Mouse (Mus musculus) lung, embryonic 16.5 days (tissue): ENCODE data around the gene Zdhhc9. TPM values are rescaled to one million over a fixed set of nuclear protein-coding genes. Genes with fewer than 3 reads are reported as not detected.
A peak's percentile ranks its signal among the peaks of the same experiment; 100 is the strongest.

ENCODE experiments used
- ATAC-seq: fragments of 200-750 bp; cut with Nextera tagmentation; 2 replicates; pipeline ENCODE4 v1.8.0; 2017; ENCODE audit warnings: low read depth, mild to moderate bottlenecking, moderate library complexity
- H3K27ac ChIP-seq: fragments of 300-500 bp; sonication (generic); 2 replicates; pipeline ENCODE4 v1.5.1; 2014; ENCODE audit warnings: mild to moderate bottlenecking, control low read depth, low read length
- H3K27me3 ChIP-seq: fragments of 300-500 bp; sonication (generic); 2 replicates; pipeline ENCODE4 v1.6.1; 2014; ENCODE audit warnings: low read depth, low read length, mixed read lengths; ENCODE audit not compliant: control insufficient read depth, insufficient read depth
- H3K36me3 ChIP-seq: fragments of 300-500 bp; sonication (generic); 2 replicates; pipeline ENCODE4 v1.6.1; 2014; ENCODE audit warnings: low read length; ENCODE audit not compliant: control insufficient read depth, insufficient read depth
- H3K4me1 ChIP-seq: fragments of 300-500 bp; sonication (generic); replicated peaks from 2 replicates; pipeline ENCODE4 v1.6.1; 2014; ENCODE audit warnings: low read length, mixed read lengths; ENCODE audit not compliant: control insufficient read depth, insufficient read depth
- H3K4me2 ChIP-seq: fragments of 300-500 bp; sonication (generic); 2 replicates; pipeline ENCODE4 v1.6.1; 2014; ENCODE audit warnings: low read depth, low read length, control low read depth
- H3K4me3 ChIP-seq: fragments of 300-500 bp; sonication (generic); 2 replicates; pipeline ENCODE4 v1.5.1; 2014; ENCODE audit warnings: mild to moderate bottlenecking, low read length, control low read depth
- H3K9ac ChIP-seq: fragments of 300-500 bp; sonication (generic); 2 replicates; pipeline ENCODE4 v1.6.1; 2014; ENCODE audit warnings: low read length, control low read depth
- H3K9me3 ChIP-seq: fragments of 300-500 bp; sonication (generic); 2 replicates; pipeline ENCODE4 v1.6.1; 2016; ENCODE audit warnings: low read length; ENCODE audit not compliant: control insufficient read depth
- WGBS: fragments of 180-500 bp; shearing (Covaris S2); extraction: QIAGEN DNeasy Blood & Tissue Kit; methylation state at CpG from one replicate; pipeline ENCODE4 v1.1.7; 2014; 5-methylcytosine and 5-hydroxymethylcytosine counted together
- polyA plus RNA-seq: library from polyadenylated mRNA; unstranded; fragments of >200 nt; fragmentation: Nextera tagmentation; extraction: Ambion mirVana; gene quantifications from 2 replicates; pipeline ENCODE4 v1.2.1, GENCODE M21; 2015

The Zdhhc9 gene
- polyA plus RNA-seq, 1 experiment from 2014 or later: 2.9 TPM

- Histone ChIP-seq H3K27ac (no peak overlapping the region), H3K4me2 (no peak overlapping the region), H3K4me3 (no peak overlapping the region), H3K27me3 (no peaks in the 10 kb centered on the region), H3K36me3 (peaks cover 6% of the 10 kb centered on the region), H3K9me3 (no peaks in the 10 kb centered on the region), H3K9ac (no peak overlapping the region), H3K4me1 (no peaks in the 10 kb centered on the region)
- WGBS: 52% methylated on average over 14 of the region's 14 CpGs
- ATAC-seq: peak; percentile 89
These were observed 15.2 kb downstream of the Zdhhc9 start for GRCm38 (mm10) chrX:48193235-48194152.

- Histone ChIP-seq H3K36me3 (peaks cover 6% of the 10 kb centered on the region), H3K4me2 (no peak overlapping the region), H3K4me1 (no peaks in the 10 kb centered on the region), H3K27ac (no peak overlapping the region), H3K27me3 (no peaks in the 10 kb centered on the region), H3K4me3 (no peak overlapping the region), H3K9me3 (no peaks in the 10 kb centered on the region), H3K9ac (no peak overlapping the region)
- 83% methylated on average over 6 of the region's 6 CpGs for WGBS
- no peak for ATAC-seq
These were observed 17.4 kb downstream of the Zdhhc9 start for GRCm38 (mm10) chrX:48191261-48191660.

- H3K9ac ChIP-seq: no peak overlapping the region
- no peaks in the 10 kb centered on the region for H3K9me3 ChIP-seq
- no peaks in the 10 kb centered on the region for H3K4me1 ChIP-seq
- H3K27ac ChIP-seq: no peak overlapping the region
- H3K27me3 ChIP-seq: no peaks in the 10 kb centered on the region
- WGBS: 58% methylated on average over 3 of the region's 3 CpGs
- H3K4me2 ChIP-seq: no peak overlapping the region
- no peak for ATAC-seq
- H3K36me3 ChIP-seq: peaks cover 5% of the 10 kb centered on the region; the same call in 1 of the 2 replicates
- H3K4me3 ChIP-seq: no peak overlapping the region
These were observed 24.0 kb downstream of the Zdhhc9 start for GRCm38 (mm10) chrX:48184703-48185102.

GRCm38 (mm10) chrX:48181844-48182243, 26.8 kb downstream of the Zdhhc9 start:
- peaks cover 5% of the 10 kb centered on the region; the same call in 1 of the 2 replicates for H3K36me3 ChIP-seq
- H3K27ac ChIP-seq: no peak overlapping the region
- H3K9me3 ChIP-seq: no peaks in the 10 kb centered on the region
- H3K9ac ChIP-seq: no peak overlapping the region
- H3K4me1 ChIP-seq: no peaks in the 10 kb centered on the region
- H3K4me3 ChIP-seq: no peak overlapping the region
- no peak for ATAC-seq
- H3K27me3 ChIP-seq: no peaks in the 10 kb centered on the region
- no peak overlapping the region for H3K4me2 ChIP-seq
- 81% methylated on average over 6 of the region's 6 CpGs for WGBS

GRCm38 (mm10) chrX:48170368-48170767, 38.3 kb downstream of the Zdhhc9 start:
- H3K9me3 ChIP-seq: no peaks in the 10 kb centered on the region
- H3K36me3 ChIP-seq: no peaks in the 10 kb centered on the region; the same call in 1 of the 2 replicates
- no peaks in the 10 kb centered on the region for H3K27me3 ChIP-seq
- no peak overlapping the region for H3K4me2 ChIP-seq
- H3K27ac ChIP-seq: no peak overlapping the region
- H3K9ac ChIP-seq: no peak overlapping the region
- H3K4me1 ChIP-seq: no peaks in the 10 kb centered on the region
- WGBS: 47% methylated on average over 1 of the region's 1 CpGs
- no peak for ATAC-seq
- no peak overlapping the region for H3K4me3 ChIP-seq

- Histone ChIP-seq H3K36me3 (no peaks in the 10 kb centered on the region; the same call in 1 of the 2 replicates), H3K27me3 (no peaks in the 10 kb centered on the region), H3K4me3 (no peak overlapping the region), H3K9me3 (no peaks in the 10 kb centered on the region), H3K9ac (no peak overlapping the region), H3K4me1 (no peaks in the 10 kb centered on the region), H3K4me2 (no peak overlapping the region), H3K27ac (no peak overlapping the region)
- WGBS: 35% methylated on average over 1 of the region's 1 CpGs
- no peak for ATAC-seq
These were observed 38.8 kb downstream of the Zdhhc9 start for GRCm38 (mm10) chrX:48169892-48170291.

GRCm38 (mm10) chrX:48158229-48158919, 50.3 kb downstream of the Zdhhc9 start:
- H3K27me3 ChIP-seq: no peaks in the 10 kb centered on the region
- ATAC-seq: no peak
- 79% methylated on average over 11 of the region's 11 CpGs for WGBS
- H3K4me2 ChIP-seq: no peak overlapping the region
- no peak overlapping the region for H3K4me3 ChIP-seq
- H3K4me1 ChIP-seq: no peaks in the 10 kb centered on the region
- no peaks in the 10 kb centered on the region for H3K36me3 ChIP-seq
- H3K9ac ChIP-seq: no peak overlapping the region
- no peak overlapping the region for H3K27ac ChIP-seq
- no peaks in the 10 kb centered on the region for H3K9me3 ChIP-seq

GRCm38 (mm10) chrX:48157396-48157795, 51.3 kb downstream of the Zdhhc9 start:
- no peak for ATAC-seq
- H3K27me3 ChIP-seq: no peaks in the 10 kb centered on the region
- no peak overlapping the region for H3K4me2 ChIP-seq
- H3K4me1 ChIP-seq: no peaks in the 10 kb centered on the region
- no peak overlapping the region for H3K9ac ChIP-seq
- no peak overlapping the region for H3K4me3 ChIP-seq
- 79% methylated on average over 8 of the region's 8 CpGs for WGBS
- no peaks in the 10 kb centered on the region for H3K36me3 ChIP-seq
- H3K9me3 ChIP-seq: no peaks in the 10 kb centered on the region
- no peak overlapping the region for H3K27ac ChIP-seq

GRCm38 (mm10) chrX:48155489-48155888, 53.2 kb downstream of the Zdhhc9 start:
- H3K4me3 ChIP-seq: no peak overlapping the region
- H3K4me1 ChIP-seq: no peaks in the 10 kb centered on the region
- H3K27ac ChIP-seq: no peak overlapping the region
- no peaks in the 10 kb centered on the region for H3K36me3 ChIP-seq
- 90% methylated on average over 6 of the region's 6 CpGs for WGBS
- no peaks in the 10 kb centered on the region for H3K27me3 ChIP-seq
- no peak overlapping the region for H3K4me2 ChIP-seq
- H3K9me3 ChIP-seq: no peaks in the 10 kb centered on the region
- ATAC-seq: no peak
- no peak overlapping the region for H3K9ac ChIP-seq
